Mouse (Mus musculus): ENCODE results near the gene Bspry. TPM values are rescaled to one million over a fixed set of nuclear protein-coding genes. Genes with fewer than 3 reads are reported as not detected.
A peak's percentile ranks its signal among the peaks of the same experiment; 100 is the strongest.
"Not testable (repeated sequence)": the region's sequence is repeated elsewhere in the genome, so short reads cannot be mapped to it uniquely, and the experiment has no call there.

Bspry gene
- total and polyA plus RNA-seq, 2 experiments from 2014 or later, result 0.15 TPM; not detected in 1

DNA sequence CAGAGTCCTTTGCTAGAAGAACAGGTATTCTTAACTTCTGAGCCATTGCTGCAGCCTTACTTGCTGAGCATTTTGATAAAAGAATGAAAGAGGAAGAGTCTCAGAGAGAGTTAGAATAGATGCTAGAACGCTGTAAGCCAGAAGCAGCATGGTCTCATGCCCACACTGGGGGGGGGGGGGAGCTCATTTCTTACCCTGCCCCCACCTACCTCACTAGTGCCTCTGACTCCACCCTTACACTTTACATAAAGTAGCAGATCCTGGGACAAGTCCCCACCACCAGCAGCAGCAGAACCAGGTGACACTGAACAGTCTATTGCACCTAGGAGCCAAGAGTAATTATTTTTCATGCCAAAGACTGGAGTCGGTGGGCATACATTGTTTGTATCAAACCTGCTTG, 4.7 kb upstream of the Bspry start:
- no peaks in the 10 kb centered on the region for H3K9me3 ChIP-seq (replicated peaks; ENCODE audit: control insufficient read depth, low read length)
- no peak for TF ChIP-seq CTCF (IDR thresholded peaks at IDR 0.05; ENCODE audit: low read depth)
- no peak for TF ChIP-seq EP300 (IDR thresholded peaks at IDR 0.05; ENCODE audit: low read depth)
- no peaks in the 10 kb centered on the region for H3K36me3 ChIP-seq (replicated peaks; ENCODE audit: control insufficient read depth, insufficient read depth, low read length)
- ATAC-seq (ENCODE audit: insufficient read depth, low read depth) (no peak), DNase-seq (ENCODE audit: low spot score) (no peak)
- WGBS, result 79% methylated on average over 2 of the region's 2 CpGs
- no peak overlapping the region for H3K4me2 ChIP-seq (ENCODE audit: low read depth, low read length)
- no peak overlapping the region for H3K9ac ChIP-seq (replicated peaks; ENCODE audit: low read depth, low read length)
- no peak overlapping the region for H3K4me3 ChIP-seq (ENCODE audit: low read depth, low read length)
- H3K27ac ChIP-seq (ENCODE audit: low read depth), result no peak overlapping the region
- H3K4me1 ChIP-seq (ENCODE audit: control insufficient read depth, insufficient read depth), result peaks cover 9% of the 10 kb centered on the region; the same call in 1 of the 2 replicates
- H3K27me3 ChIP-seq (ENCODE audit: control insufficient read depth, insufficient read depth, low read length), result peaks cover 7% of the 10 kb centered on the region

DNA sequence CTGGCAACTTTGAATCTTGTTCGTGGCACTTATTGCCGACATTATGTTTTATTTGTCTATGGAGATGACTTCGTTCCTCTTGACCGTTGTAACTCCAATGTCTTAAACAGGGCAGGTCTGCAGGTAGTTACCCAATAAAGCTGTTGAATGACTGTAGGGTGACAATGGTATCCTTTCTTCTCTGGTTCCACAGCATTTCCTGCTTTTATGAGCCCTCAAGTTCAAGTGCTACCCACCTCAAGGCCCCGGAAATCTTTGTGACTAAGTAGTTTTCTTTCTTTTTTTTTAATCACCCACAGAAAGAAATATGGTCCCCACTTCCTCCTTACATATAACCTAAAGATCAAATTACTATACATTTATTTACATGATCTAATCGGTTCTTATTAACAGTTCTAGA, 4.1 kb upstream of the Bspry start:
- Histone ChIP-seq H3K36me3 (replicated peaks; ENCODE audit: control insufficient read depth, insufficient read depth, low read length) (no peaks in the 10 kb centered on the region), H3K4me2 (ENCODE audit: low read depth, low read length) (no peak overlapping the region), H3K4me3 (ENCODE audit: low read depth, low read length) (no peak overlapping the region), H3K9me3 (replicated peaks; ENCODE audit: control insufficient read depth, low read length) (no peaks in the 10 kb centered on the region), H3K4me1 (ENCODE audit: control insufficient read depth, insufficient read depth) (peaks cover 11% of the 10 kb centered on the region; the same call in 1 of the 2 replicates), H3K27ac (ENCODE audit: low read depth) (no peak overlapping the region), H3K27me3 (ENCODE audit: control insufficient read depth, insufficient read depth, low read length) (peaks cover 8% of the 10 kb centered on the region), H3K9ac (replicated peaks; ENCODE audit: low read depth, low read length) (no peak overlapping the region)
- WGBS, result 87% methylated on average over 6 of the region's 6 CpGs
- ATAC-seq (ENCODE audit: insufficient read depth, low read depth) (no peak), DNase-seq (ENCODE audit: low spot score) (no peak)
- TF ChIP-seq CTCF (IDR thresholded peaks at IDR 0.05; ENCODE audit: low read depth), result no peak
- no peak for TF ChIP-seq EP300 (IDR thresholded peaks at IDR 0.05; ENCODE audit: low read depth)

DNA sequence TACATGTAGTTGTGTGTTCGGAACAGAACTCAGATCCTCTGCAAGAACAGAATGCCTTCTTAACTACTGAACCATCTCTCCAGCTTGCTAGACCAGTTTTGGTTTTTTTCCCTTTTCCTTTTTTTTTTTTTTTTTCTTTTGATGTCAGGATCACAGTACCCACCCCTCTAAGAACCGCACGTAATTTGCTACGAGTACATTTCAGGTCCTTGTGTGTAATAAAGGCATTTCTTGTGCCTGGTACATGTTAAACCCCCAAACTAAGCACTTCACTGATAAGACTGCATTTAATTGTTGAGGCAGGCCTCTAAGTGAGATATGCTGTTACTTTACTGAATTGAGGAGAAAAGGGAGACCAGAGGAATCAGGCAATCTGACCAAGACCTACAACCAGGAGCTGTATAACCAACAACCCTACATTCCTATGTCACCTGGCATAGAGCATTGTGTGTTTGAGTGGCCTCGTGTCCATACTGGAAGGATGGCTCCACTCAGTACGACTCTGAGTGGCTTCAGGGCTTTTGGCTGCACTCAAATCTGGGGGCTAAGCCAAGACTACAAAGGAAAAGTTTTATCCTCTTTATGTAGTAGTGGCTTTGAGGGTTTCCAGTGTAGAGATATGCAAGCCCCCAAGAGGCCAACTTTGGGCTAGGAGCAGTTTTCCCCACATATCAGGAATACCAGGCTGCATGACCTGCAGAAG, 2.2 kb upstream of the Bspry start:
- Histone ChIP-seq H3K36me3 (replicated peaks; ENCODE audit: control insufficient read depth, insufficient read depth, low read length) (no peaks in the 10 kb centered on the region), H3K4me3 (ENCODE audit: low read depth, low read length) (no peak overlapping the region), H3K4me1 (ENCODE audit: control insufficient read depth, insufficient read depth) (peaks cover 11% of the 10 kb centered on the region; the same call in 1 of the 2 replicates), H3K9me3 (replicated peaks; ENCODE audit: control insufficient read depth, low read length) (no peaks in the 10 kb centered on the region), H3K4me2 (ENCODE audit: low read depth, low read length) (no peak overlapping the region), H3K27me3 (ENCODE audit: control insufficient read depth, insufficient read depth, low read length) (peaks cover 8% of the 10 kb centered on the region), H3K9ac (replicated peaks; ENCODE audit: low read depth, low read length) (no peak overlapping the region), H3K27ac (ENCODE audit: low read depth) (no peak overlapping the region)
- DNase-seq (ENCODE audit: low spot score) (no peak), ATAC-seq (ENCODE audit: insufficient read depth, low read depth) (no peak)
- WGBS, result 71% methylated on average over 6 of the region's 6 CpGs
- TF ChIP-seq EP300 (IDR thresholded peaks at IDR 0.05; ENCODE audit: low read depth), result no peak
- TF ChIP-seq CTCF (IDR thresholded peaks at IDR 0.05; ENCODE audit: low read depth), result no peak

DNA sequence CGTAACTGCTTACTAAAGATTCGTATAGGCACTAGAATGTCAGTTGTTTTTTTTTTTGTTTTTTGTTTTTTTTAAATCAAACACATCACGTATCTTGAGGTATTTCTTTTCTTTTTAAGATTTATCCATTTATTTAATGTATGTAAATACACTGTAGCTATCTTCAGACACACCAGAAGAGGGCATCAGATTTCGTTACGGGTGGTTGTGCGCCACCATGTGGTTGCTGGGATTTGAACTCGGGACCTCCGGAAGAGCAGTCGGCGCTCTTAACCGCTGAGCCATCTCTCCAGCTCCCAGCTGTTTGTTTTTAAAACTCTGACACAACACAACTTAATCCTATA, 288 bp upstream of the Bspry start:
- DNase-seq (ENCODE audit: low spot score); H3K27ac ChIP-seq (ENCODE audit: low read depth); H3K9me3 ChIP-seq (replicated peaks; ENCODE audit: control insufficient read depth, low read length); H3K9ac ChIP-seq (replicated peaks; ENCODE audit: low read depth, low read length); H3K36me3 ChIP-seq (replicated peaks; ENCODE audit: control insufficient read depth, insufficient read depth, low read length); ATAC-seq (ENCODE audit: insufficient read depth, low read depth); H3K27me3 ChIP-seq (ENCODE audit: control insufficient read depth, insufficient read depth, low read length): not testable (repeated sequence)
- 14% methylated on average over 11 of the region's 11 CpGs for WGBS
- peaks cover 11% of the 10 kb centered on the region; the same call in 1 of the 2 replicates for H3K4me1 ChIP-seq (ENCODE audit: control insufficient read depth, insufficient read depth)
- H3K4me3 ChIP-seq (ENCODE audit: low read depth, low read length), result peak overlapping the region; percentile 47
- H3K4me2 ChIP-seq (ENCODE audit: low read depth, low read length), result peak overlapping the region; percentile 79
- peak; percentile 29 for TF ChIP-seq CTCF (IDR thresholded peaks at IDR 0.05; ENCODE audit: low read depth)

DNA sequence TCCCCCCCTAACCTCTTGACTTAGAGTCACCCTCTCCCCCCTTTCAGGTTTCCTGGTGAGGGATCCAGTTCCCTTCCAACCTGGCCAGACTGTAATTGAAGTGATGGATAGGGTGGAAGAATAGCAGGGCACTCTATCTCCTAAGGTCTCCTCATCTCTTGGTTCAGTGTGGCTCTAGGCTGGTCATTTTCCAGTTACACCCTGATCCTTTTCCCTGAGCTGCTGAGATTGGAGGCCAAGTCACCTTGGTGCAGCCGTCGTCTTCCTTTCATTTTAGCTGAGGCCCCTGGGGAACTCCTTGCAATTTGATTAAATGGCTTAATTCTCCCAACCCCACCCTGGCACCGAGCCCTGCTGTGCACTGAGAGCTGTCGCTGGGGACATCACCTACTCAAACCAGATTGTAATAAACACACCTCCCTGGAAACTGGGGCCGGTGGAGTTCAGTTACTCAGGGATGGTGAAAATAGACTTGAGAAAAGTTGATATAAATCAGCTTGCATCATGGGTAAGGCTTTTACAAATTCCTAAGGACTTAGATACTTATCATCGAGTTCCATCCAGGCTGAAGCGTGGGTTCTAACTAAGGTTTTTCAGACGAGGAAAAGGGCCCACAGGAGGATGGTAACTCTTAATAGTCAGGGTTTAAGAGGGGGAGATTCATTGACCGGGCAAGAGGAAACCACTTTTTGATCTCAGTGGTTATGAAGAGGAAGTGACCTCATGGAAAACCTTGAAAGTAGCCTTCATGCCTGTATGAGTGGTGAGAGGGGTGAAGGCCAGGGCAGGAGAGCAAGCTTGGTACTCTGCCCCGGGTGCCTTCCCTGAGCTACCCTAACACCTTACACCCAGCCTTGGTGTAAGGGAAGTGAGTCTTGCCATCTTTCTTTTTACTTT, 1.1 kb downstream of the Bspry start:
- TF ChIP-seq EP300 (IDR thresholded peaks at IDR 0.05; ENCODE audit: low read depth), result no peak
- TF ChIP-seq CTCF (IDR thresholded peaks at IDR 0.05; ENCODE audit: low read depth), result no peak
- ATAC-seq (ENCODE audit: insufficient read depth, low read depth), result no peak
- H3K4me2 ChIP-seq (ENCODE audit: low read depth, low read length), result no peak overlapping the region
- H3K27me3 ChIP-seq (ENCODE audit: control insufficient read depth, insufficient read depth, low read length), result peaks cover 8% of the 10 kb centered on the region
- WGBS, result 32% methylated on average over 10 of the region's 10 CpGs
- no peak overlapping the region for H3K9ac ChIP-seq (replicated peaks; ENCODE audit: low read depth, low read length)
- peaks cover 11% of the 10 kb centered on the region; the same call in 1 of the 2 replicates for H3K4me1 ChIP-seq (ENCODE audit: control insufficient read depth, insufficient read depth)
- no peaks in the 10 kb centered on the region for H3K36me3 ChIP-seq (replicated peaks; ENCODE audit: control insufficient read depth, insufficient read depth, low read length)
- H3K9me3 ChIP-seq (replicated peaks; ENCODE audit: control insufficient read depth, low read length), result no peaks in the 10 kb centered on the region
- H3K4me3 ChIP-seq (ENCODE audit: low read depth, low read length), result no peak overlapping the region
- DNase-seq (ENCODE audit: low spot score), result no peak
- no peak overlapping the region for H3K27ac ChIP-seq (ENCODE audit: low read depth)

Data from heart, postnatal 0 days (tissue).